Mouse (Mus musculus) adrenal gland, postnatal 25 days (tissue): ENCODE measurements around the gene Yy1. TPM values are rescaled to one million over a fixed set of nuclear protein-coding genes. Genes with fewer than 3 reads are reported as not detected.

ENCODE experiments used
- DNase-seq: peaks from one replicate; pipeline ENCODE4 v3.0.0; 2021; ENCODE audit warnings: mixed read lengths
- total RNA-seq: library from RNA; stranded (reverse); gene quantifications from 2 replicates; pipeline ENCODE4 v1.2.3, GENCODE M21; 2021

The Yy1 gene
- total RNA-seq, 1 experiment from 2014 or later: 77.9 TPM

DNA sequence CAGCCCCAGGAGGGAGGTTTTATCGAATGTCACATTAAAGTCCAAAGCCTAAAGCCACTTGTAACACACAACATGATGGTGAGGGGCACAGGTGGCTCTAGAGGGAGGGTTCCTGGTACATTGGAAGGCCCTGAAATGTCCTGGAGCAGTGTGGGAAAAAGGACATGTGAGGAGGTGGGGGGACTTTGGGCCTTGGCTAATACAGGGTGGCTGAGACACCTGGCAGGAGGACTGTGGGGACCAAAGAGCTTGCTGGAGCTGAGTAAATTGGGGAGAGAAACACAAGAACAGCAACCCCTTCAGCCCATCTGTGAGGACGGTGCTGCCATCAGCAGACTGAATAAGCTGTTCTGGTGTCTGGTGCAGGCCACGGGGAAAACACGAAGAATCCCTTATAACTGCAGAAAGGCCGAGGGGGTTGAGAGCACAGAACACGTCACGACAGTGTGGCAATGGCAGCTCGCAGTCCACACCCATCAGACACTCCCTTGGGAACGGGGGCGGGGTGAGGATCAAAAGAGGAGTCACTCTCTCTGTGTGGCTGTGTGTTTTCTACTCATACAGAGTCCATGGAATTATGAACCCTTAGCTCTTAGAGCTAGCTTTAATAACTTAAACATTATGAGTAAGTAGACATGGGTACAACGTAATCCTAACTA, 24.4 kb upstream of the Yy1 start:
- no peak for DNase-seq

GRCm38 (mm10) chr12:108780108-108780877, 12.5 kb upstream of the Yy1 start:
- no peak for DNase-seq

- no peak for DNase-seq
Measured at GRCm38 (mm10) chr12:108785161-108785560, 7.6 kb upstream of the Yy1 start.

DNA sequence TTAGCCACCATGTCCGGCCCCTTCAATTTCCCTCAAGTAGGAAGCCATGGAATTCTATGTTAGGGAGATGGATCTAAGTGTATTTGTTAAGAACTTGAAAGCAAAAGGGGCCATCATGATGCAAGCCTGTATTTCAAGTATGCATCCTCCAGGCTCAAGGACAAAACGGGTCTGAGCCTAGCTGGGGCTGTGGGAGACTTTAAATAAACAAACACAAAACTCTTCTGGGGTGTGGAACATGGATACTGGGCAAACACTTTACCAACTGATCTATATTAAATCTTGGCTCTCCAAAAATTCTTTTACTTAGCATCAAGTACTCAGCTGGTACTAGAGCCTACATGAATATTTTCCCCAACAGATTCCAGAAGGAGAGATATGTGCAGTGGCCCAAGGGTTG, 5.4 kb upstream of the Yy1 start:
- DNase-seq: no peak

DNA sequence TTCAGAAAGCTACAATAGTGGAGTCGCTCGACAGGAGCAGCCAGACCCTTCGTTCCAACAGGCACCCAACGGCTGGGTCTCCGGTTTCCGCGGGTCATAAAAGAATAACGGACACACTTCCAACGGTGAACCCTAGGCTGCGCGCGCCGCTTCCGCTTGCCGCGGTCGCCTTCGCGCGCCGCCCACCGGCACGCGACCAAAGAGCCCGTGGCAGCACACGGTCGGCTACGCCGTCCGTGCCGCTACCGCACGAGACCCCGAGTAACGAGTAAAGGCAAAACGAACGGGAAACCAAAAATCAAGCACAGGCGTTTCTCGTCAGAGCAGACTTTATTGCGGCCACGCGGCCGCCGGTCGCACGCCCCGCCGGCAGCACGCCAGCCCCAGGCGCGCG, 624 bp upstream of the Yy1 start:
- DNase-seq: peak; percentile 83

- DNase-seq: peak; percentile 16
Measured at GRCm38 (mm10) chr12:108793453-108793941, 724 bp downstream of the Yy1 start.

GRCm38 (mm10) chr12:108794078-108794711, 1.4 kb downstream of the Yy1 start:
- peak; percentile 86 for DNase-seq

DNA sequence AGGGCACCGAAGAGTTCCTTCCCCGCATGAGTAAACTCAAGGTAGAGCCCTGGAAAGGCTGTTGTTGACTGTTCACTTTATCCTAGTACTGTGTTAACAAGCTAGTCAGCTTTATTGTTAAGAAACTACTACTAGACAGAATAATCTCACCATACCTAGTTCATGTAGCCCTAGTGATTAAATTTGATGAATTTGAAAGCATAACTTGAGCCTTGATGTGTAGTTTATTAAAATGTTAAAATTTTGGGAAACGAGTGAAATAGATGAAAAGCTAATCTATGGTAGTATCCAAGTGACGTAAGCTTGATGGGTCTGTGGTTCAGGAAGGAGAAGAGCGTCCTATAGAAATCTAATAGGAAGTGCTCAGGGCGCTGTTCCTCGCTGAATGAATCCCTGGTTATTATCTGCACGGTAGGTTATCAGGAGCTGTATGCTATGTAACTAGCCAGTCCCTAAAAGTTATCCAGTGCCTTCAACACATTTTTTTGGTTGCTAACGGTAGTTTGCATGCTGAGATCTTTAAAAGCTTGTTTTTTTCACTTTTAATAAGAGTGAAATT, 2.3 kb downstream of the Yy1 start:
- no peak for DNase-seq

DNA sequence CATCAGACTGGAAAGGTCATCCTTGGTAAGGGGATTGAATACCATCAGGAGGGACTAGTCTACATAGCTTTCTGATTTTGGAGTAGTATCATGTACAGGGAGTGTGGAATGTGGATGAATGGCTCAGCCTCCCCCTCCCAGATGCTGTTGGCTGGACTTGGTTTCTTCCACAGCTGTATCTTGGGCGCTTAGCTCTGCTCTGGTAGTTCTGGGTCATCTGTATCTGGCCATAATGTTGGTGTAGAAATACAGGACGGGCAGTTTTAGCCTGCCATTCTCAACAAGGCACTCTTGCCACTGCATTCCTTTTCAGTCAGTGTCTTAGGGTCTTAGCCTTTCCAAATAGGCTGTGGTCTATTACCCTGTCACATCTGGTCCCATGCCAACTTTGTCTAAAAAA, 8.8 kb downstream of the Yy1 start:
- no peak for DNase-seq

- DNase-seq: no peak
Measured at GRCm38 (mm10) chr12:108804388-108804787, 11.6 kb downstream of the Yy1 start.

DNA sequence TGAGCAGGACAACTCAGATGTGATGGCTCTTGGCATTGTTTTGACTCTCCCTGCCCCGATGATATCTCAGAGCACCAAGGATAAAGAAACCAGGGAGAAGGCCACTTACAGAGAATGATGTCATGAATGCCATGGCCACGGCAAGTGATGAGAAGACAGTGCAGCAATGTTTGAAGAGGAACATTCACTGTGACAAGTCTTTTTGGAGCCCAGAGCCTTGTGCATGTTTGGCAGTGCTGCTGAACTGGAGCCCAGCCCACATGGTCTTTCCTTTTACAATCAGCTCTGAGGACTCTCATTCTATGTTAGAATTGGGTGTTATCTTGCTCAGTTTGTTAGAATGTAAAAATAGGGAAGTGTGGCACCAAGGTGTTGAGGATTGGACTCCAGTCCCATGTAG, 15.7 kb downstream of the Yy1 start:
- DNase-seq: no peak

GRCm38 (mm10) chr12:108809771-108810170, 17.0 kb downstream of the Yy1 start:
- DNase-seq: no peak

- no peak for DNase-seq
Measured at GRCm38 (mm10) chr12:108810309-108810708, 17.5 kb downstream of the Yy1 start.

GRCm38 (mm10) chr12:108811133-108811532, 18.4 kb downstream of the Yy1 start:
- DNase-seq: no peak

DNA sequence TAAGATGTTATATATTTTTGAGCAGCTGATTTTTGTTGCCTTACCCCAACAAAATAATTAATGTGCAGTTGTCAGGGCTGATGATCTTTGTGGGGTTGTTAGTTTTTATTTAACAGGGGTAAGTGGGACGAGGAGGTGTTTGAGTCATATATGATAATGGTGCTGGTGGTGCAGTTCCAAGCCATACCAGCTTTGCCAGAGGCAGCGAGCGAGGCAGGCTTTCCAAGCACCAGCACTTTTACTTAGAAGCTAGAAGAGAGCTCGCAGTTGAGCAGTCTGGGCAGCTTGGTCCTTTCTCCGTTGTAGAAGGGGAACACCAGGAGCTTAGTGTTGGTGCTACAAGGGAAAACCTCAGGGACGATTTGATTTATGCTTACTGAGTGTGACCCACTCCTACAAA, 19.7 kb downstream of the Yy1 start:
- no peak for DNase-seq

GRCm38 (mm10) chr12:108814470-108814869, 21.7 kb downstream of the Yy1 start:
- no peak for DNase-seq

DNA sequence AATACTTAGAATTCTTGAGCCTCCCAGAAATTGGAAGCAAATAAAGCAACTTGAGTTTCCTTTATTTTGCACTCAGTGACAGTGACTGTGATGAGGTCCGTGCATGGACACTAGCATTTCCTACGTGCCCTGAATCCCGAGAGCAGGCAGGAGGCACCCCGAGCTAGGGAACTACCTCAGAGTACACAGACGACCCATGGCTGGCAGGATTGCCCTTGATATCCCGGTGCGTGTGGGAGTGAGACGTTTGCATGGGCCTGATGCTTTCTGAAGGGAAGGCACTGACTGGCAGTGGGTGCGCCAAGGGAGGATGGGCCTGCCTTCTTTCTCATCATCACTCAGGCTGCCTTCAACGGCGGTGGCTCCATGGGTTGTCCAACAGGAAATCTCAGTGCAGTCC, 23.8 kb downstream of the Yy1 start:
- DNase-seq: no peak

- no peak for DNase-seq
Measured at GRCm38 (mm10) chr12:108820461-108820860, 27.7 kb downstream of the Yy1 start.

DNA sequence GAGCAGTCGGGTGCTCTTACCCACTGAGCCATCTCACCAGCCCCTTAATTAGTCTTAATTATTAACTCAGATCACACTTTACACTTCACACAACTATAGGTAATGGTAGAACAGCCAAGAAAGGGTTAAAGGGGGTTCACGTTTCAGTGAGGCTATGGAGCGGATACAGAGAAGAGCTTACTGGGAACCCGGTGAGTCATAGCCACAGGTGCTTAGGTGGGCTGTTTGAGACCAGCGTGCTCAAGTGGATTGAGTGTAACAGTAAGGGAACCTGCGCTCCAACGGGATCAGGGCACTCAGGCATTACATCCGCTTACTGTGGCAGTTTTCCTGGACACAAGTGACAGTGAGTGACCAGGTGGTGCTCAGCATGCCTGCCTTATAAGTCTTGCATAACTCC, 30.3 kb downstream of the Yy1 start:
- DNase-seq: no peak

GRCm38 (mm10) chr12:108824225-108824874, 31.6 kb downstream of the Yy1 start:
- no peak for DNase-seq

- no peak for DNase-seq
Measured at GRCm38 (mm10) chr12:108825561-108826224, 32.9 kb downstream of the Yy1 start.
